Mouse (Mus musculus): ENCODE measurements around the gene Dnah11. TPM values are rescaled to one million over a fixed set of nuclear protein-coding genes. Genes with fewer than 3 reads are reported as not detected.
"Not testable (repeated sequence)": the region's sequence is repeated elsewhere in the genome, so short reads cannot be mapped to it uniquely, and the experiment has no call there.

Dnah11 gene
- polyA plus RNA-seq, 1 experiment from 2014 or later: 0.17 TPM

GRCm38 (mm10) chr12:117915826-117916588 lies 282.8 kb downstream of the Dnah11 start:
- H3K27ac ChIP-seq (ENCODE audit: low read length): no peak overlapping the region
- H3K27me3 ChIP-seq (ENCODE audit: control insufficient read depth, insufficient read depth, low read depth, low read length): no peaks in the 10 kb centered on the region
- 39% methylated on average over 10 of the region's 10 CpGs for WGBS (ENCODE audit: insufficient replicate concordance)
- no peaks in the 10 kb centered on the region for H3K4me1 ChIP-seq (ENCODE audit: control insufficient read depth, low read depth, low read length)
- H3K9ac ChIP-seq (ENCODE audit: low read depth, low read length): no peak overlapping the region
- ATAC-seq (ENCODE audit: low read depth): no peak
- H3K4me2 ChIP-seq (ENCODE audit: low read depth, low read length): no peak overlapping the region
- H3K9me3 ChIP-seq (replicated peaks; ENCODE audit: control insufficient read depth, low read length): no peaks in the 10 kb centered on the region
- no peaks in the 10 kb centered on the region for H3K36me3 ChIP-seq (ENCODE audit: control insufficient read depth, insufficient read depth)
- H3K4me3 ChIP-seq (ENCODE audit: low read depth, low read length): no peak overlapping the region

GRCm38 (mm10) chr12:117914613-117915245 lies 284.1 kb downstream of the Dnah11 start:
- Histone ChIP-seq H3K27me3 (ENCODE audit: control insufficient read depth, insufficient read depth, low read depth, low read length) (no peaks in the 10 kb centered on the region), H3K4me2 (ENCODE audit: low read depth, low read length) (no peak overlapping the region), H3K9ac (ENCODE audit: low read depth, low read length) (no peak overlapping the region), H3K36me3 (ENCODE audit: control insufficient read depth, insufficient read depth) (no peaks in the 10 kb centered on the region), H3K4me1 (ENCODE audit: control insufficient read depth, low read depth, low read length) (no peaks in the 10 kb centered on the region), H3K27ac (ENCODE audit: low read length) (no peak overlapping the region), H3K9me3 (replicated peaks; ENCODE audit: control insufficient read depth, low read length) (no peaks in the 10 kb centered on the region), H3K4me3 (ENCODE audit: low read depth, low read length) (no peak overlapping the region)
- ATAC-seq (ENCODE audit: low read depth): no peak
- WGBS (ENCODE audit: insufficient replicate concordance): 52% methylated on average over 10 of the region's 10 CpGs

GRCm38 (mm10) chr12:117911396-117911795 lies 287.4 kb downstream of the Dnah11 start:
- Histone ChIP-seq H3K36me3 (ENCODE audit: control insufficient read depth, insufficient read depth) (no peaks in the 10 kb centered on the region), H3K4me1 (ENCODE audit: control insufficient read depth, low read depth, low read length) (no peaks in the 10 kb centered on the region), H3K4me2 (ENCODE audit: low read depth, low read length) (no peak overlapping the region), H3K9me3 (replicated peaks; ENCODE audit: control insufficient read depth, low read length) (no peaks in the 10 kb centered on the region), H3K27ac (ENCODE audit: low read length) (no peak overlapping the region), H3K27me3 (ENCODE audit: control insufficient read depth, insufficient read depth, low read depth, low read length) (no peaks in the 10 kb centered on the region), H3K4me3 (ENCODE audit: low read depth, low read length) (no peak overlapping the region), H3K9ac (ENCODE audit: low read depth, low read length) (no peak overlapping the region)
- WGBS (ENCODE audit: insufficient replicate concordance): 70% methylated on average over 1 of the region's 1 CpGs
- no peak for ATAC-seq (ENCODE audit: low read depth)

- not testable (repeated sequence) for H3K4me1 ChIP-seq (ENCODE audit: control insufficient read depth, low read depth, low read length); H3K4me2 ChIP-seq (ENCODE audit: low read depth, low read length); ATAC-seq (ENCODE audit: low read depth); H3K4me3 ChIP-seq (ENCODE audit: low read depth, low read length); H3K9me3 ChIP-seq (replicated peaks; ENCODE audit: control insufficient read depth, low read length); H3K27ac ChIP-seq (ENCODE audit: low read length); H3K27me3 ChIP-seq (ENCODE audit: control insufficient read depth, insufficient read depth, low read depth, low read length); H3K36me3 ChIP-seq (ENCODE audit: control insufficient read depth, insufficient read depth); H3K9ac ChIP-seq (ENCODE audit: low read depth, low read length)
- 64% methylated on average over 4 of the region's 4 CpGs for WGBS (ENCODE audit: insufficient replicate concordance)
Measured at GRCm38 (mm10) chr12:117905232-117905840, 293.5 kb downstream of the Dnah11 start.

GRCm38 (mm10) chr12:117903671-117904070 lies 295.2 kb downstream of the Dnah11 start:
- H3K4me1 ChIP-seq (ENCODE audit: control insufficient read depth, low read depth, low read length): no peaks in the 10 kb centered on the region
- H3K36me3 ChIP-seq (ENCODE audit: control insufficient read depth, insufficient read depth): no peaks in the 10 kb centered on the region
- 68% methylated on average over 8 of the region's 8 CpGs for whole genome bisulfite sequencing (ENCODE audit: insufficient replicate concordance)
- H3K4me2 ChIP-seq (ENCODE audit: low read depth, low read length): no peak overlapping the region
- no peaks in the 10 kb centered on the region for H3K9me3 ChIP-seq (replicated peaks; ENCODE audit: control insufficient read depth, low read length)
- ATAC-seq (ENCODE audit: low read depth): no peak
- H3K27ac ChIP-seq (ENCODE audit: low read length): no peak overlapping the region
- no peaks in the 10 kb centered on the region for H3K27me3 ChIP-seq (ENCODE audit: control insufficient read depth, insufficient read depth, low read depth, low read length)
- H3K4me3 ChIP-seq (ENCODE audit: low read depth, low read length): no peak overlapping the region
- no peak overlapping the region for H3K9ac ChIP-seq (ENCODE audit: low read depth, low read length)

GRCm38 (mm10) chr12:117901352-117901751 lies 297.5 kb downstream of the Dnah11 start:
- H3K4me2 ChIP-seq (ENCODE audit: low read depth, low read length); ATAC-seq (ENCODE audit: low read depth); H3K9me3 ChIP-seq (replicated peaks; ENCODE audit: control insufficient read depth, low read length); H3K36me3 ChIP-seq (ENCODE audit: control insufficient read depth, insufficient read depth); H3K27me3 ChIP-seq (ENCODE audit: control insufficient read depth, insufficient read depth, low read depth, low read length); H3K4me3 ChIP-seq (ENCODE audit: low read depth, low read length); H3K9ac ChIP-seq (ENCODE audit: low read depth, low read length); H3K4me1 ChIP-seq (ENCODE audit: control insufficient read depth, low read depth, low read length); H3K27ac ChIP-seq (ENCODE audit: low read length): not testable (repeated sequence)
- WGBS (ENCODE audit: insufficient replicate concordance): 7% methylated on average over 1 of the region's 4 CpGs

GRCm38 (mm10) chr12:117900798-117901197 lies 298.0 kb downstream of the Dnah11 start:
- not testable (repeated sequence) for H3K27me3 ChIP-seq (ENCODE audit: control insufficient read depth, insufficient read depth, low read depth, low read length); ATAC-seq (ENCODE audit: low read depth)

GRCm38 (mm10) chr12:117887422-117887821 lies 311.4 kb downstream of the Dnah11 start:
- 53% methylated on average over 3 of the region's 3 CpGs for WGBS (ENCODE audit: insufficient replicate concordance)
- no peak for ATAC-seq (ENCODE audit: low read depth)

More at GRCm38 (mm10) chr12:117900798-117901197, 298.0 kb downstream of the Dnah11 start:
- no CpG with 5 or more reads among the region's 4 CpGs for WGBS (ENCODE audit: insufficient replicate concordance)
- H3K36me3 ChIP-seq (ENCODE audit: control insufficient read depth, insufficient read depth); H3K4me1 ChIP-seq (ENCODE audit: control insufficient read depth, low read depth, low read length); H3K9me3 ChIP-seq (replicated peaks; ENCODE audit: control insufficient read depth, low read length); H3K27ac ChIP-seq (ENCODE audit: low read length); H3K4me2 ChIP-seq (ENCODE audit: low read depth, low read length); H3K9ac ChIP-seq (ENCODE audit: low read depth, low read length); H3K4me3 ChIP-seq (ENCODE audit: low read depth, low read length): not testable (repeated sequence)

GRCm38 (mm10) chr12:117884627-117885026 lies 314.2 kb downstream of the Dnah11 start:
- Histone ChIP-seq H3K4me3 (ENCODE audit: low read depth, low read length) (no peak overlapping the region), H3K4me2 (ENCODE audit: low read depth, low read length) (no peak overlapping the region), H3K27ac (ENCODE audit: low read length) (no peak overlapping the region), H3K36me3 (ENCODE audit: control insufficient read depth, insufficient read depth) (peaks cover under 1% of the 10 kb centered on the region; the same call in 1 of the 2 replicates), H3K9me3 (replicated peaks; ENCODE audit: control insufficient read depth, low read length) (no peaks in the 10 kb centered on the region), H3K27me3 (ENCODE audit: control insufficient read depth, insufficient read depth, low read depth, low read length) (no peaks in the 10 kb centered on the region), H3K9ac (ENCODE audit: low read depth, low read length) (no peak overlapping the region), H3K4me1 (ENCODE audit: control insufficient read depth, low read depth, low read length) (no peaks in the 10 kb centered on the region)
- WGBS (ENCODE audit: insufficient replicate concordance): 67% methylated on average over 2 of the region's 2 CpGs
- ATAC-seq (ENCODE audit: low read depth): no peak

More at GRCm38 (mm10) chr12:117887422-117887821, 311.4 kb downstream of the Dnah11 start:
- H3K9me3 ChIP-seq (replicated peaks; ENCODE audit: control insufficient read depth, low read length): no peaks in the 10 kb centered on the region
- no peak overlapping the region for H3K9ac ChIP-seq (ENCODE audit: low read depth, low read length)
- H3K36me3 ChIP-seq (ENCODE audit: control insufficient read depth, insufficient read depth): no peaks in the 10 kb centered on the region
- no peak overlapping the region for H3K4me2 ChIP-seq (ENCODE audit: low read depth, low read length)
- H3K4me1 ChIP-seq (ENCODE audit: control insufficient read depth, low read depth, low read length): no peaks in the 10 kb centered on the region
- no peak overlapping the region for H3K27ac ChIP-seq (ENCODE audit: low read length)
- H3K27me3 ChIP-seq (ENCODE audit: control insufficient read depth, insufficient read depth, low read depth, low read length): no peaks in the 10 kb centered on the region
- H3K4me3 ChIP-seq (ENCODE audit: low read depth, low read length): no peak overlapping the region
